Mouse (Mus musculus): ENCODE data around the gene Lgals7. TPM values are rescaled to one million over a fixed set of nuclear protein-coding genes. Genes with fewer than 3 reads are reported as not detected.

Lgals7 gene
- total RNA-seq (2014; rRNA removed) (1.1 TPM in 1 of 2 replicates, not detected in the other), polyA plus RNA-seq (2015; fragmentation: Nextera tagmentation; extraction: Ambion mirVana) (3.7 and 5.0 TPM in 2 replicates)

- no peak for ATAC-seq
- TF ChIP-seq CTCF (IDR thresholded peaks at IDR 0.05; ENCODE audit: low read depth) = no peak
- no peaks in the 10 kb centered on the region for H3K9me3 ChIP-seq (ENCODE audit: low read length)
- no peaks in the 10 kb centered on the region for H3K4me1 ChIP-seq (ENCODE audit: insufficient read depth, low read length)
- no peak for DNase-seq (ENCODE audit: low spot score)
- H3K27me3 ChIP-seq (ENCODE audit: insufficient read depth, low read length) = no peaks in the 10 kb centered on the region
- H3K9ac ChIP-seq (replicated peaks; ENCODE audit: low read length) = no peak within 1 kb of the TSS
- H3K4me3 ChIP-seq (ENCODE audit: low read length) = no peak within 1 kb of the TSS
- H3K36me3 ChIP-seq (ENCODE audit: insufficient read depth, low read length) = no peaks in the 10 kb centered on the region
- 82% methylated on average over 6 of the region's 6 CpGs for WGBS
- no peak within 1 kb of the TSS for H3K27ac ChIP-seq
- H3K4me2 ChIP-seq (ENCODE audit: low read depth, low read length) = no peak within 1 kb of the TSS
These were observed at the start of gene Lgals7 for GRCm38 (mm10) chr7:28863540-28863939. TSS of gene Lgals7 (plus strand) at chr7:28863853.

GRCm38 (mm10) chr7:28814306-28815034 lies 49.2 kb upstream of the Lgals7 start:
- DNase-seq (ENCODE audit: low spot score) (no peak), ATAC-seq (no peak)
- Histone ChIP-seq H3K4me3 (ENCODE audit: low read length) (no peak overlapping the region), H3K4me1 (ENCODE audit: insufficient read depth, low read length) (peaks cover 10% of the 10 kb centered on the region), H3K27me3 (ENCODE audit: insufficient read depth, low read length) (no peaks in the 10 kb centered on the region), H3K4me2 (ENCODE audit: low read depth, low read length) (no peak overlapping the region), H3K27ac (no peak overlapping the region), H3K9me3 (ENCODE audit: low read length) (no peaks in the 10 kb centered on the region), H3K36me3 (ENCODE audit: insufficient read depth, low read length) (peaks cover 52% of the 10 kb centered on the region), H3K9ac (replicated peaks; ENCODE audit: low read length) (no peak overlapping the region)
- WGBS = 89% methylated on average over 5 of the region's 5 CpGs
- TF ChIP-seq CTCF (IDR thresholded peaks at IDR 0.05; ENCODE audit: low read depth) = no peak

- no peaks in the 10 kb centered on the region for H3K9me3 ChIP-seq (ENCODE audit: low read length)
- H3K27me3 ChIP-seq (ENCODE audit: insufficient read depth, low read length) = no peaks in the 10 kb centered on the region
- no peak overlapping the region for H3K9ac ChIP-seq (replicated peaks; ENCODE audit: low read length)
- 88% methylated on average over 9 of the region's 9 CpGs for WGBS
- H3K4me1 ChIP-seq (ENCODE audit: insufficient read depth, low read length) = peaks cover 10% of the 10 kb centered on the region
- ATAC-seq (no peak), DNase-seq (ENCODE audit: low spot score) (no peak)
- no peak overlapping the region for H3K27ac ChIP-seq
- H3K4me2 ChIP-seq (ENCODE audit: low read depth, low read length) = no peak overlapping the region
- no peak for TF ChIP-seq CTCF (IDR thresholded peaks at IDR 0.05; ENCODE audit: low read depth)
- no peak overlapping the region for H3K4me3 ChIP-seq (ENCODE audit: low read length)
- peaks cover 60% of the 10 kb centered on the region for H3K36me3 ChIP-seq (ENCODE audit: insufficient read depth, low read length)
These were observed 48.4 kb upstream of the Lgals7 start for GRCm38 (mm10) chr7:28815230-28815629.

GRCm38 (mm10) chr7:28816201-28816600 lies 47.5 kb upstream of the Lgals7 start:
- Histone ChIP-seq H3K4me3 (ENCODE audit: low read length) (no peak overlapping the region), H3K27me3 (ENCODE audit: insufficient read depth, low read length) (no peaks in the 10 kb centered on the region), H3K4me2 (ENCODE audit: low read depth, low read length) (no peak overlapping the region), H3K4me1 (ENCODE audit: insufficient read depth, low read length) (peaks cover 12% of the 10 kb centered on the region), H3K27ac (no peak overlapping the region), H3K36me3 (ENCODE audit: insufficient read depth, low read length) (peaks cover 68% of the 10 kb centered on the region), H3K9me3 (ENCODE audit: low read length) (no peaks in the 10 kb centered on the region), H3K9ac (replicated peaks; ENCODE audit: low read length) (no peak overlapping the region)
- DNase-seq (ENCODE audit: low spot score) (no peak), ATAC-seq (no peak)
- WGBS = 75% methylated on average over 9 of the region's 9 CpGs
- no peak for TF ChIP-seq CTCF (IDR thresholded peaks at IDR 0.05; ENCODE audit: low read depth)

- TF ChIP-seq CTCF (IDR thresholded peaks at IDR 0.05; ENCODE audit: low read depth) = no peak
- no peak overlapping the region for H3K27ac ChIP-seq
- no peaks in the 10 kb centered on the region for H3K9me3 ChIP-seq (ENCODE audit: low read length)
- ATAC-seq = no peak
- 86% methylated on average over 10 of the region's 10 CpGs for WGBS
- no peaks in the 10 kb centered on the region for H3K27me3 ChIP-seq (ENCODE audit: insufficient read depth, low read length)
- no peak for DNase-seq (ENCODE audit: low spot score)
- H3K9ac ChIP-seq (replicated peaks; ENCODE audit: low read length) = no peak overlapping the region
- H3K4me2 ChIP-seq (ENCODE audit: low read depth, low read length) = no peak overlapping the region
- no peak overlapping the region for H3K4me3 ChIP-seq (ENCODE audit: low read length)
- H3K4me1 ChIP-seq (ENCODE audit: insufficient read depth, low read length) = peaks cover 14% of the 10 kb centered on the region
- H3K36me3 ChIP-seq (ENCODE audit: insufficient read depth, low read length) = peaks cover 74% of the 10 kb centered on the region
These were observed 46.7 kb upstream of the Lgals7 start for GRCm38 (mm10) chr7:28816920-28817319.

- no peak for TF ChIP-seq CTCF (IDR thresholded peaks at IDR 0.05; ENCODE audit: low read depth)
- Histone ChIP-seq H3K9ac (replicated peaks; ENCODE audit: low read length) (no peak overlapping the region), H3K4me2 (ENCODE audit: low read depth, low read length) (no peak overlapping the region), H3K36me3 (ENCODE audit: insufficient read depth, low read length) (peaks cover 74% of the 10 kb centered on the region), H3K4me3 (ENCODE audit: low read length) (no peak overlapping the region), H3K27me3 (ENCODE audit: insufficient read depth, low read length) (no peaks in the 10 kb centered on the region), H3K9me3 (ENCODE audit: low read length) (no peaks in the 10 kb centered on the region), H3K27ac (no peak overlapping the region), H3K4me1 (ENCODE audit: insufficient read depth, low read length) (peaks cover 8% of the 10 kb centered on the region)
- DNase-seq (ENCODE audit: low spot score) (no peak), ATAC-seq (no peak)
- WGBS = 62% methylated on average over 6 of the region's 6 CpGs
These were observed 46.1 kb upstream of the Lgals7 start for GRCm38 (mm10) chr7:28817524-28817923.

GRCm38 (mm10) chr7:28817957-28818356 lies 45.7 kb upstream of the Lgals7 start:
- H3K36me3 ChIP-seq (ENCODE audit: insufficient read depth, low read length) = peaks cover 74% of the 10 kb centered on the region
- no peak overlapping the region for H3K9ac ChIP-seq (replicated peaks; ENCODE audit: low read length)
- no peaks in the 10 kb centered on the region for H3K9me3 ChIP-seq (ENCODE audit: low read length)
- ATAC-seq (no peak), DNase-seq (ENCODE audit: low spot score) (no peak)
- no peak overlapping the region for H3K27ac ChIP-seq
- H3K4me3 ChIP-seq (ENCODE audit: low read length) = no peak overlapping the region
- H3K27me3 ChIP-seq (ENCODE audit: insufficient read depth, low read length) = no peaks in the 10 kb centered on the region
- TF ChIP-seq CTCF (IDR thresholded peaks at IDR 0.05; ENCODE audit: low read depth) = no peak
- 70% methylated on average over 4 of the region's 4 CpGs for WGBS
- no peak overlapping the region for H3K4me2 ChIP-seq (ENCODE audit: low read depth, low read length)
- H3K4me1 ChIP-seq (ENCODE audit: insufficient read depth, low read length) = peaks cover 5% of the 10 kb centered on the region; the same call in 1 of the 2 replicates
